Mouse (Mus musculus) spleen, adult 2 months (tissue): Measurements from ENCODE around the gene Lcn8. TPM values are rescaled to one million over a fixed set of nuclear protein-coding genes. Genes with fewer than 3 reads are reported as not detected.

Source experiments
- DNase-seq, 2 experiments: peaks; one replicate each; pipeline versions ENCODE4 v3.0.0 to v3.0.0-alpha.2; 2012 to 2021; ENCODE audit warnings: low spot score in 2 of 2, low read depth in 1 of 2
- H3K27ac ChIP-seq: fragments of 200-500 bp; 2 replicates; pipeline ENCODE4 v1.5.1; 2012; ENCODE audit warnings: low read length, inconsistent platforms; ENCODE audit not compliant: insufficient read depth
- H3K27me3 ChIP-seq: fragments of 200-500 bp; 2 replicates; pipeline ENCODE4 v1.6.1; 2012; ENCODE audit warnings: mild to moderate bottlenecking, moderate library complexity, low read length, inconsistent platforms; ENCODE audit not compliant: control insufficient read depth, insufficient read depth
- H3K36me3 ChIP-seq: fragments of 200-500 bp; 2 replicates; pipeline ENCODE4 v1.6.1; 2012; ENCODE audit warnings: mild to moderate bottlenecking, low read length, inconsistent platforms; ENCODE audit not compliant: control insufficient read depth, insufficient read depth
- H3K4me1 ChIP-seq: fragments of 200-500 bp; 2 replicates; pipeline ENCODE4 v1.6.1; 2011; ENCODE audit warnings: inconsistent platforms; ENCODE audit not compliant: control insufficient read depth, insufficient read depth, insufficient read length
- H3K4me3 ChIP-seq: fragments of 200-500 bp; 2 replicates; pipeline ENCODE4 v1.5.1; 2011; ENCODE audit warnings: mild to moderate bottlenecking, inconsistent platforms; ENCODE audit not compliant: insufficient read depth, insufficient read length; ENCODE audit errors: extremely low read depth
- CTCF ChIP-seq: fragments of 200-500 bp; IDR thresholded peaks from 2 replicates; pipeline ENCODE4 v1.5.1; 2011; ENCODE audit warnings: mild to moderate bottlenecking, inconsistent platforms; ENCODE audit not compliant: insufficient read depth, insufficient read length, insufficient replicate concordance; ENCODE audit errors: extremely low read depth
- POLR2A ChIP-seq: fragments of 200-500 bp; IDR thresholded peaks from 2 replicates; pipeline ENCODE4 v1.6.1; 2011; ENCODE audit warnings: low read depth, low read length, inconsistent platforms
- WGBS: fragments of 180-500 bp; shearing (Covaris S2); methylation state at CpG from one replicate; pipeline ENCODE4 v1.1.7; 2018; 5-methylcytosine and 5-hydroxymethylcytosine counted together
- polyA plus RNA-seq: library from polyadenylated mRNA; depleted of rRNA; stranded (reverse); fragments of >200 nt; gene quantifications from 2 replicates; pipeline ENCODE4 v1.2.3, GENCODE M21; 2012

Lcn8 gene
- polyA plus RNA-seq, 1 experiment: not detected

GRCm38 (mm10) chr2:25661245-25661970 is 8.5 kb downstream of the Lcn8 start:
- H3K4me3 ChIP-seq: no peak overlapping the region
- H3K4me1 ChIP-seq: no peaks in the 10 kb centered on the region
- no peak overlapping the region for H3K27ac ChIP-seq
- WGBS: 77% methylated on average over 6 of the region's 6 CpGs
- no peak for DNase-seq
- TF ChIP-seq POLR2A: no peak
- TF ChIP-seq CTCF: no peak
- no peaks in the 10 kb centered on the region for H3K36me3 ChIP-seq
- no peaks in the 10 kb centered on the region for H3K27me3 ChIP-seq

- TF ChIP-seq POLR2A (no peak), CTCF (0 out of 2 replicates have a peak, but pooled peaks have one; percentile 28)
- 23% methylated on average over 1 of the region's 1 CpGs for WGBS
- peak; percentile 2 to 24 for DNase-seq
These were observed 10.6 kb downstream of the Lcn8 start for GRCm38 (mm10) chr2:25663511-25663910.

GRCm38 (mm10) chr2:25664125-25664524 is 11.2 kb downstream of the Lcn8 start:
- TF ChIP-seq POLR2A: no peak
- TF ChIP-seq CTCF: no peak
- no peaks in the 10 kb centered on the region for H3K36me3 ChIP-seq
- H3K4me3 ChIP-seq: no peak overlapping the region
- no peaks in the 10 kb centered on the region for H3K27me3 ChIP-seq
- no peak overlapping the region for H3K27ac ChIP-seq
- no peaks in the 10 kb centered on the region for H3K4me1 ChIP-seq
- 86% methylated on average over 5 of the region's 5 CpGs for WGBS
- no peak for DNase-seq

More at GRCm38 (mm10) chr2:25663511-25663910, 10.6 kb downstream of the Lcn8 start:
- Histone ChIP-seq H3K36me3 (no peaks in the 10 kb centered on the region), H3K27ac (no peak overlapping the region), H3K4me1 (no peaks in the 10 kb centered on the region), H3K27me3 (no peaks in the 10 kb centered on the region), H3K4me3 (no peak overlapping the region)

- Histone ChIP-seq H3K27ac (no peak overlapping the region), H3K27me3 (no peaks in the 10 kb centered on the region), H3K4me1 (no peaks in the 10 kb centered on the region), H3K4me3 (no peak overlapping the region), H3K36me3 (no peaks in the 10 kb centered on the region)
- TF ChIP-seq CTCF (no peak), POLR2A (no peak)
- DNase-seq: no peak
- WGBS: 68% methylated on average over 1 of the region's 1 CpGs
These were observed 13.6 kb downstream of the Lcn8 start for GRCm38 (mm10) chr2:25666516-25666915.

- TF ChIP-seq POLR2A: no peak
- no peak for TF ChIP-seq CTCF
- no peaks in the 10 kb centered on the region for H3K4me1 ChIP-seq
- DNase-seq: no peak
- H3K27me3 ChIP-seq: no peaks in the 10 kb centered on the region
- H3K27ac ChIP-seq: no peak within 1 kb of the TSS
- WGBS: 90% methylated on average over 3 of the region's 3 CpGs
- no peak within 1 kb of the TSS for H3K4me3 ChIP-seq
- no peaks in the 10 kb centered on the region for H3K36me3 ChIP-seq
These were observed 23.6 kb downstream of the Lcn8 start, which contains the start of gene Lcn6 for GRCm38 (mm10) chr2:25676486-25676885. Gene Lcn6, plus strand, starts transcription at chr2:25676786.

GRCm38 (mm10) chr2:25679559-25679958 is 26.6 kb downstream of the Lcn8 start:
- 26% methylated on average over 6 of the region's 6 CpGs for WGBS
- DNase-seq: no peak
- TF ChIP-seq POLR2A (no peak), CTCF (no peak)

GRCm38 (mm10) chr2:25682426-25682825 is 29.5 kb downstream of the Lcn8 start, which contains the start of gene Lcn10:
Gene Lcn10, plus strand, starts transcription at chr2:25682726.
- Histone ChIP-seq H3K27me3 (no peaks in the 10 kb centered on the region), H3K27ac (no peak within 1 kb of the TSS), H3K4me3 (no peak within 1 kb of the TSS), H3K4me1 (no peaks in the 10 kb centered on the region), H3K36me3 (no peaks in the 10 kb centered on the region)
- 61% methylated on average over 2 of the region's 2 CpGs for WGBS
- no peak for TF ChIP-seq CTCF
- no peak for TF ChIP-seq POLR2A
- no peak for DNase-seq

More at GRCm38 (mm10) chr2:25679559-25679958, 26.6 kb downstream of the Lcn8 start:
- Histone ChIP-seq H3K4me3 (no peak overlapping the region), H3K4me1 (no peaks in the 10 kb centered on the region), H3K27ac (no peak overlapping the region), H3K36me3 (no peaks in the 10 kb centered on the region), H3K27me3 (no peaks in the 10 kb centered on the region)
